Mouse (Mus musculus) gastrocnemius, postnatal 36 days (tissue): ENCODE measurements around the gene Rbm42. TPM values are rescaled to one million over a fixed set of nuclear protein-coding genes. Genes with fewer than 3 reads are reported as not detected.

Source experiments
- DNase-seq, 2 experiments: peaks; one replicate each; pipeline ENCODE4 v3.0.0; 2022
- intact Hi-C: fragments of 180-260 bp; cut with DNase I; formaldehyde crosslinking; loops from one replicate; pipeline ENCODE4 v1.15.1; 2025
- long read RNA-seq, 2 experiments: library from polyadenylated mRNA; stranded (forward); transcript quantifications; one replicate each; pipeline ENCODE4 v2.0.0; 2021
- total RNA-seq, 2 experiments: library from RNA; stranded (reverse); gene quantifications; 2 replicates each; pipeline ENCODE4 v1.2.3; 2021

Gene Rbm42
- total RNA-seq = 10 to 100 TPM; 35.7 to 38.1 TPM
- long read RNA-seq, experiment 1, transcript Rbm42-202 (9 exons, 1,526 nt) = minor isoform, 24 of 60 reads
- long read RNA-seq, experiment 1, transcript Rbm42-201 (10 exons, 1,784 nt) = major isoform, 30 of 60 reads
- long read RNA-seq, experiment 1, partial matches to known transcripts = 5 of 60 reads
- long read RNA-seq, experiment 1, other reads (novel, unspliced or antisense) = 1 of 60 reads
- long read RNA-seq, experiment 2, transcript Rbm42-202 (9 exons, 1,526 nt) = minor isoform, 30 of 81 reads
- long read RNA-seq, experiment 2, transcript Rbm42-201 (10 exons, 1,784 nt) = major isoform, 45 of 81 reads
- long read RNA-seq, experiment 2, partial matches to known transcripts = 4 of 81 reads
- long read RNA-seq, experiment 2, other reads (novel, unspliced or antisense) = 2 of 81 reads

DNA sequence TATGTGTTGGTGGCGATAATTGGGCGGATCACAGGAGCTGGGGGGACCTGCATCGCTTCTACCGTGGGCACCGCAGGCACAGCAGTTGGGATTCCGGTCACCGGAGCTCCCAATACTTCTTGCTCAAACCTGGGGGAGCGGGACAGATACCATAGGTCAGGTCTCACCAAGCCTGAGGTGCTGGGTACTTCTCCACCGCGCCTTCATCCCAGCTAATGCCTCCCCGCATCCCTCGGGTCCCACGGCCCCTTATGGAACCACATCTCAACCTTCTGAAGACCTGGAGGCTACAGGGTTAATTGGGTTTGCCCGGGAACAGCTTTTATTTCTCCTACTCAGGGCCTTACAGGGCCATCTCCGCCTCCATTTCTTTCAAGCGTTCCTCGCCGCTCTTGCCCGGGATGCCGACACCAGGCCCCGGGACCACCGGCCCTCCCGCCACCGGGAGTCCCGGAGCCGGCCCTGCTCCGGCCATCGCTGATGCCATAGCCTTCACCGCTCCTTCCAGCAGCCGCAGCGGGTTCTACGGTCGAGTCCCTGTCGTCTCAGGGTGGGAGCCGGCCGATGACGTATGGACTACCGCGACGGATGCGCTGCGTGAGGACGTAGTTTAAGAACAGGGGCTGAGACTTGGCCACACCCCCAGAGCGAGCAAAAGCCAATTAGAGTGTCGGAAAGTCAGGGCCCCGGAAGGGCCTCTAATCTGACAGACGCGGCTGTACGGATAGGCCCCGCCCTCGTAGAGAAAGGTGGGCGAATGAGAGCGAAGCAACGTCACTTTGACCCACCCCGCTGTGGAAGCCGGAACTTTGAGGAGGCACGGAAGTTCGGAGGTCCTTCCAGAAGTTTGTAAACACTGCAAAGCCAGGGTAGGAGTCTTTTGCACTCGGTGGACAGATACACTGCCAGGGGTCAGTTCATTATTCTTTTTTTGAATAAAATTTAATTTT is at the start of gene Rbm42:
TSS of gene Rbm42 (minus strand) at position 727 of the 950 bp plus-strand sequence.
- intact Hi-C loops = loop anchor here (5.0 kb wide), 1 partner anchor 82 kb away; no protein-coding TSS in a partner anchor
- DNase-seq = peak; percentile 94 to 97

- no peak for DNase-seq
- intact Hi-C loops = no loop called here
Measured at GRCm38 (mm10) chr7:30698589-30698988, 48.5 kb upstream of the Rbm42 start, which contains the start of gene 2200002J24Rik. TSS of gene 2200002J24Rik (plus strand) at chr7:30698926.

GRCm38 (mm10) chr7:30698101-30698500 is 48.0 kb upstream of the Rbm42 start:
- intact Hi-C loops = no loop called here
- DNase-seq = no peak

DNA sequence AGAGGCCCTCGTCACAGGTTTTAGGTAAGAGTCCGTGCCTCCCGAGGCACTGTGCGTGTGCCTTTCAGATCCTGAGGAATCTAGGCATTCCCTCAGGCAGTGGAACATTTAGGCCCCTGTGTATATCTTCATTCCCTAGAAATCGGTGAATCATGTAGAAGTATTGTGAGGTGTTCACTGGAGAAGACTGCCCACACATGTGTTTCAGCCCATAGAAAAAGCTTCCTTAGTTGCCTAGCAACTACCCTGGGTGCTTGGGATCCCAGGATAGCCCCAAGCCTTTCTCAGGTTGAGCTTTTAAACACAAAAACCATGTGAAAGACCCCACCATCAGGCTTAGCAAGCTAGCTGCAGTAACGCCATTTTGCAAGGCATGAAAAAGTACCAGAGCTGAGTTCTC is 38.2 kb upstream of the Rbm42 start:
- no peak for DNase-seq
- intact Hi-C loops = no loop called here

DNA sequence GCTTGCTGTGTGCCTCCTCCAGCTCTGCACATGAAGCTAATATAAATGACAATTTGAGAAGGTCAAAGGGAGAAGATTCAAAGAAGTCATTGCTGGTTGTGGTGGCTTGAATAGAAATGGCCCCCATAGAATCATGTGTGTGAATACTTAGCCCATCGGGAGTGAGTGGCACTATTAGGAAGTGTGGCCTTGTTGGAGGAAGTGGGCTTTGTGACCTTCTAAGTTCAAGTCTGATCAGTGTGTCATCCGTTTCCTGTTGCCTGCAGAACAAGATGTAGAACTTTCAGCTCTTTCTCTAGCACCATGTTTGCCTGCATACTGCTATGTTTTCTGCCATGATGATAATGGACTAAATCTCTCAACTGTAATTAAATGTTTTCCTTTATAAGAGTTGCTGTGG is 33.3 kb upstream of the Rbm42 start:
- intact Hi-C loops = no loop called here
- no peak for DNase-seq

DNA sequence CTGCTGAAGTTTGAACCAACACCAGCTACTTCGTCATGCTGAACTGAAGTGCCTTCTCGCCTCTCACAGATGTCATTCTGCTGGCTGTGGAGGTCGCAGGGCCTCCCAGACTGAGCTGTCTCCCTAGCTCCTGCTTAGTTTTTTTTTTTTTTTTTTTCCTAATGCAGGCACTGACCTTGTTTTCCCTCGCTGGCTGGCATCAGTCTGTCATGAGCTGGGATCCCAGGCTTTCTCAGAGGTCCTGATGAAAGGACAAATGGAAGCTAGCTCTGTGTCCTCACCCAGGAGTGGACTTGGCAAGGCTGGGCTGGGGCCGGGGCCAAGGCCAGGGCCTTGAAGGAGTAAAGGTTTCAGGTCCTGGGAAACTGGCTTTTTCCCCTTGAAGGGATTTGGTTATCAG is 31.8 kb upstream of the Rbm42 start:
- intact Hi-C loops = no loop called here
- DNase-seq = no peak

DNA sequence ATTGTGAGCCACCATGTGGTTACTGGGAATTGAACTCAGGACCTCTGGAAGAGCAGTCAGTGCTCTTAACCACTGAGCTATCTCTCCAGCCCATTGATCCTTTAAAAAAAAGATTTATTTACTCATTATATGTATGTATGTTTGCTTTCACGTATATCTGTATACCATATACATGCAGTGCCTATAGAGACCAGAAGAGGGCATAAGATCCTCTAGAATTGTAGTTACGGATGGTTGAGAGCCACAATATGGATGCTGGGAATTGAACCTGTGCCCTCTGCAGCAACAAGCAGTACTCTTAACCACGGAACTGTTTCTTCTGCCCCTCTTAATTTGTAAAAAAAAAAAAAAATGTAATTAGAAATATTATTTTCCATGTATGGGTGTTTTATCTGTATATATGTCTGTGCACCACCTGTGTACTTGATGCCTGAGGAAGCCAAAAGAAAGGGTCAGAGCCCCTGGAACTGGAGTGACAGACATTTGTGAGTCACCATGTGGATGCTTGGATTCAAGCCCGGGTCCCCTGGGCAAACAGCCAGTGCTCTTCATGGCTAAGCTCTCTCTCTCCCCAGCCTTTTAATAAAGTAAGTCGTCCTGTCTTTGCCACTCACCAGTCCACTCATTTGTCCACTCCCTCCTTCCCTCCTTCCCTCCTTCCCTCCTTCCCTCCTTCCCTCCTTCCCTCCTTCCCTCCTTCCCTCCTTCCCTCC is 28.3 kb upstream of the Rbm42 start:
- intact Hi-C loops = no loop called here
- DNase-seq = no peak

DNA sequence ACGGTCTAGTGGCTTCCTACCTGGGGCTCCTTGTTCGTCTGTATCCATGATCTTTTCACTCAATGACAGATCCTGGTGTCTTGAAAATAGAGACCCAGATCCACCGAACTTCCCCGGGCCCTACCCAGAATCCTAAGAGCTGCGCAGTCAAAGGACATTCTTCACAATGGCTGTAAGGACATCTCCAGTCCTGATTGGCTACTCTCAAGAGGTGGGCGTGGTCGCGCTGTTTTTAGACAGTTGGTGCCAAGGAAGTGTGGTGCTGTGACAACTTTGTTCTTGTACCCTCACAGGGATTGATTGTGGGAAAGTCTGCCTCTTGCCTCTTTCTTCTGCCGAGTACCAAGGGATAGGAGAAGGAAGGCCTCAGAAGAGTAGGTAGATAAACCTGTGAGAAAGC is 21.4 kb upstream of the Rbm42 start, which contains the start of gene Pmis2:
TSS of gene Pmis2 (minus strand) at position 126 of the 400 bp plus-strand sequence.
- intact Hi-C loops = no loop called here
- DNase-seq = no peak

- DNase-seq = no peak
- intact Hi-C loops = no loop called here
Measured at GRCm38 (mm10) chr7:30669229-30669628, 19.1 kb upstream of the Rbm42 start.

DNA sequence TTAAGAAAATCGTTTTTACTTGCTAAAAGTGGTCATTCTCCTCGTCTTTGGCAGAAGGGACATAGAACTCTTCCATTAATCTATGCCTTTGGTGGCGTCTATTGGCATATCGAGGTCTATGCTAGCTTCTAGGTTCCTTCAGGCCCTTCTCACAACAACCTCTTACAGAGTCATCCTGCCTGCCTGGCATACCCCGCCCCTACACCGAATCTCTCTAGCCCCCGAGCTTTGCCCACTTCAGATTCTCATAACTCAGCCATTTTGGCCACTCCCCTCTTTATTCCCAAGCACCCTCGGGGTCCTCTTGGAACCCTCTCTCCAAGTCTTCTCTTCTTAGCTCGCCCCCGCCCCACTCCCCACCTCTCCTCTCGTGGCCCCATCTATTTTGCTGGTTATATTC is 15.2 kb upstream of the Rbm42 start:
- DNase-seq = no peak
- intact Hi-C loops = no loop called here

DNA sequence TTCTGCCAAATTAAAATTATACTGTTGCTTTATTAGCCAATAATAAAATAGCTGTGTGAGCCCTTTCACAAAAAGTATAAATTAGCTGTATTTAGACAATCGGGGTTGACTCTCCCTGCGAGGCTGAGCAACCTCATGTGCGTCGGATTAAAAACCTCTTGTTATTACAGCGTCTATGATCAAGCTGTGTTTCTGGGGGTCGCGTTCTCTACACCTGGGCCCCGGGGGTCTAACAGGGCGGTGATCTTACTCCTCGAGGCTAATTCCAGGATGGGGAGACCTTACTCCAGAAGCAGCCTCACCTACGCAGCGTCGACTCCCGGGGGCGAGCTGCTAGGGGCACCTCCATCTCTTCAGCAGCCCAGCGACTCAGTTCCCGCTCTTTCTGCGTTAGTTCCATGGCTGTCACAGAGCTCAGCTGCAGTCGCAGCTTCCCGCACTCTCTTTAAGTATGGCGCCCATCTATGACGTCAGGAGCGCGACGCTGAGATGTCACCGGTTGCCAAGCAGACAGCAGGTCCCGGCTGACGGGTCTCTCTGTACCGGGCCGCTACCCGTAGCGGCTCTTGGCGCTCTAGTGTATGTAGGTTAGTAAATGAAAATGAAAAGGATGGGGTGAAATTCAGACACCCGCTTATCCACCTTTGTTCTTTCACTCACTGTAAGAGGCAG is 14.5 kb upstream of the Rbm42 start, which contains the start of gene Haus5:
TSS of gene Haus5 (minus strand) at position 466 of the 672 bp plus-strand sequence.
- peak; percentile 77 to 89 for DNase-seq
- intact Hi-C loops = no loop called here

DNA sequence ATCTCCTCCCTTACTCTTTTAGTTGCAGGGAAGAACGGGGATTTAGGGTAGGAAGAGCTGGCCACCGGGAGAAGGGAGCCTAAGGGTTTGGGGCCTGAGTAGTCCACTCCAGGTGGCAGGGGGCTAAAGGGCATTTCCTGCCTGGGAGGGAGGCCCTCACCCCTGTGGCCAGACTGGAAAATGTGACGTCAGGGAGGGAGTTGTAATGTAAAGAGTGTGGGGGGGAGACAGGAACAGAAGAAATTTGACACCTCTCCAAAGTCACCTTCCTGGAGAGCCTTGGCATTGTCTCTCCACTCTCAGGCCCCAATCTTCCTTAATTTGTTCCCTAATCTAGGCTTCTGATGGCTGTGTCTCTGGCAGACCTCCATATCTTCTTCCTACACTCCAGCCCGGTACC is 11.0 kb downstream of the Rbm42 start:
- no peak for DNase-seq
- intact Hi-C loops = no loop called here

- no peak for DNase-seq
- intact Hi-C loops = no loop called here
Measured at GRCm38 (mm10) chr7:30636395-30636794, 13.7 kb downstream of the Rbm42 start.

DNA sequence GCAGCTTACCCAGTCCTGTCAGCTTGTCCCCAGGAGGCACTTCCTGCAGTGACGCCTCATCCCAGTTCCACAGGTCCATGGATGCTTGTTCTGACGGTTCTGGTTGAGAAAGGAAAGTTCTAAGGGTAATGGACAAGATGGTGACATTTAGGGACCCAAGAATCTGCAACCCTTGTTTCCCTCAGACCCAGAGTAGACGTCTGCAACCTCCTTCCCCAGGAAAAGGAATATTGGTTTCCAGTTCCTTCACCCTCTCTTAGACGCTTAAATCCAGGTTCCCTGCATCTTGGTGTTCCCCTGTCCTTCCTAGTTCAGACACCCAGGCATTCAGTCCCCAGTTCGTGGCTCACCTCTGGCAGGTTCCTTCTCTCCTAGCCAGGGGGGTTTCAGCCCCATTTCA is 14.4 kb downstream of the Rbm42 start, which contains the start of gene Etv2:
TSS of gene Etv2 (minus strand) at position 101 of the 400 bp plus-strand sequence.
- DNase-seq = no peak
- intact Hi-C loops = no loop called here

GRCm38 (mm10) chr7:30634621-30635020 is 15.5 kb downstream of the Rbm42 start:
- intact Hi-C loops = no loop called here
- DNase-seq = no peak

DNA sequence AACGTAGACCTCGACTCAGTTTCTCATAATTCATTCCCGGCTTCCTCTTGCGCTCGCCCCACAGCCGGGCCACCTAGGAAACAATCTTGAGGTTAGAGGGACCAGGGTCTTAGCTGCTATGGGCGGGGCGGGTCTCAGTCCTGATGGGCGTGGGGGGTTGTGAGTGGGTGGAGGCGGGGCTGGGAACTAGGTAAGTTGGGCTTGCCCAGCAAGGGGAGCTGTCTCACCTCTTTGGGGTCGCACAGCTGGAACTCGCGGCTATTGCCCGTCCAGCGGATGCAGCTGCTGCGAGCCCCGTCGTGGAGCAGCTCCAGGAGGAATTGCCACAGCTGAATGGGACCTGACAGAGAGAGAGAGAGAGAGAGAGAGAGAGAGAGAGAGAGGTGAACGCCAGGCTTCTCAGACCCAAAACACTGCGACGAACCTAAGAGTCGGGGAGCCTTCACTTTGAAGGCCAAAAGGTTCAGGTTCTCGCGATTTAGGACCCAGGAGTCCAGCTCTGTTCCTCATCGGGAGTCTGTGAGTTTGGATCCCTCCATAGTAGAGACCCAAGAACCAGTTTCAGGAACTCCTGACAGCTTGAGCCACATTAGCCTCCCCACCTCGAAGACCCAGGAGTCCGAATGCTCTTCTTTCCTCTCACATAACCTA is 16.2 kb downstream of the Rbm42 start:
- intact Hi-C loops = no loop called here

GRCm38 (mm10) chr7:30629013-30629412 is 21.1 kb downstream of the Rbm42 start:
- intact Hi-C loops = no loop called here
- DNase-seq = no peak

More for the DNA sequence above, 16.2 kb downstream of the Rbm42 start:
- DNase-seq = no peak

GRCm38 (mm10) chr7:30626647-30627046 is 23.5 kb downstream of the Rbm42 start:
- no peak for DNase-seq
- intact Hi-C loops = no loop called here
